ENCODE assay signal across 8 mouse cellular contexts in the genomic region with DNA sequence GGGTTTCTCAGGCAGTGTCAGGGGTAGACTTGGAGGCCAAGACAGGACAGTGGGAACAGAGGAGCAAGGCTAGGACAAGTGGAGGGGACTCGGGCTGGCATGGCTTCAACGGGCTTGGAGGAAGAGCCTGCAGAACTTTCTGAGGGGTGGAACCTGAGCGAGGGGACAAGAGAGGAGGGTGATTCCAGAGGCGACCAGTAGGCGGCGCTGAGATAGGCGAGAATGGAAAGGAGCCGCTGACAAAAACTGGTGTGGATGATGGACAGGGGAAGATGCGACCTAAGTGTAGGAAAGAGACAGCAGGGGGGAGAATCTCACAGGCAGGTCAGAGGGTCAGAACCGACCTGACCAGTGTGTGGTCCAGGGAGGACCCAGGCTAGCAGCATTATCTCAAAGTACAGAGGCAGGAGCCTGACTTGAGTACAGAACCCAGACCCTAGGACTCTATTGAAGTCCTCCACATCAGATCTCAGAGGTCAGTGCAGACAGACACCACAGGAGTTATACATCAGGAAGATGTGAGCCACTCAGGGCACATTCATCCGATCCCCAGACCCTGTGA. TPM values are rescaled to one million over a fixed set of nuclear protein-coding genes. Genes with fewer than 3 reads are reported as not detected.
DNase-seq lines count a peak whose midpoint lies in the region; ATAC-seq and TF ChIP-seq lines count a peak whose summit lies in the region.

No protein-coding gene starts in this region.

- no peaks in the 10 kb centered on the region for H3K4me1 ChIP-seq in hindbrain, postnatal 0 days (ENCODE audit: insufficient read depth, low read length)

- no peaks in the 10 kb centered on the region for H3K9me3 ChIP-seq in hindbrain, postnatal 0 days (ENCODE audit: low read length)

- H3K4me2 ChIP-seq in hindbrain, postnatal 0 days (ENCODE audit: low read depth, low read length), result no peak overlapping the region

- TF ChIP-seq CTCF in hindbrain, postnatal 0 days (IDR thresholded peaks at IDR 0.05; ENCODE audit: low read depth), result peak; percentile 91

- DNase-seq in heart, adult 11 months, result peak; percentile 92
- DNase-seq in heart, postnatal 25 days (ENCODE audit: low spot score), result no peak
- DNase-seq in adipocyte (ENCODE audit: low spot score), result peak; percentile 63
- DNase-seq in embryo, embryonic 10 days (ENCODE audit: low spot score), result peak; percentile 74
- peak; percentile 73 for DNase-seq in hindbrain, postnatal 0 days (ENCODE audit: low spot score)
- peak; percentile 51 to 65 for DNase-seq in left cerebral cortex, postnatal 36 days (ENCODE audit: low spot score in 2 of 2)
- peak; percentile 22 to 60 for DNase-seq in monocyte, adult 2 months (ENCODE audit: low read depth in 1 of 2, low spot score in 2 of 2)
- DNase-seq in testis, postnatal 14 days (ENCODE audit: low spot score), result peak; percentile 32

- ATAC-seq in hindbrain, postnatal 0 days, result no peak

- no peaks in the 10 kb centered on the region for H3K36me3 ChIP-seq in hindbrain, postnatal 0 days (ENCODE audit: insufficient read depth, low read length)

- H3K9ac ChIP-seq in hindbrain, postnatal 0 days (replicated peaks; ENCODE audit: low read length), result no peak overlapping the region

- WGBS in hindbrain, postnatal 0 days, result 10% methylated on average over 11 of the region's 11 CpGs

- no peak overlapping the region for H3K4me3 ChIP-seq in hindbrain, postnatal 0 days (ENCODE audit: low read length)

- H3K27ac ChIP-seq in hindbrain, postnatal 0 days, result no peak overlapping the region

- H3K27me3 ChIP-seq in hindbrain, postnatal 0 days (ENCODE audit: insufficient read depth, low read length), result peaks cover 3% of the 10 kb centered on the region; the same call in 1 of the 2 replicates

- intact Hi-C loops in heart, postnatal 25 days (cut with DNase I), result no loop called here
- intact Hi-C loops in left cerebral cortex, postnatal 36 days (cut with DNase I), result loop anchor here (1.0 kb wide), 1 partner anchor 171 kb away; no protein-coding TSS in a partner anchor

RNA-seq across cellular contexts. Expression of gene Kcng1, which starts 7.1 kb away (rescaled TPM):
- total RNA-seq in heart, postnatal 25 days (2021), result not detected
- total RNA-seq in hindbrain, postnatal 0 days (2014; rRNA removed), result 0.32 and 0.89 TPM in 2 replicates
- 1.1 TPM in 2 replicates for polyA plus RNA-seq in hindbrain, postnatal 0 days (2015; fragmentation: Nextera tagmentation; extraction: Ambion mirVana)
- 10 to 100 TPM; 25.4 to 38.6 TPM for total RNA-seq in left cerebral cortex, postnatal 36 days (2021)

RNA-seq across cellular contexts. Expression of gene Mocs3, which starts 44.0 kb away (rescaled TPM):
- total RNA-seq in heart, postnatal 25 days (2021), result 1 to 10 TPM; 6.2 to 7.1 TPM
- 24.9 and 27.0 TPM in 2 replicates for total RNA-seq in hindbrain, postnatal 0 days (2014; rRNA removed)
- 7.8 and 8.2 TPM in 2 replicates for polyA plus RNA-seq in hindbrain, postnatal 0 days (2015; fragmentation: Nextera tagmentation; extraction: Ambion mirVana)
- total RNA-seq in left cerebral cortex, postnatal 36 days (2021), result 10 to 100 TPM; 17.5 to 21.3 TPM

RNA-seq across cellular contexts. Expression of gene Dpm1, which starts 44.1 kb away (rescaled TPM):
- total RNA-seq in heart, postnatal 25 days (2021), result 10 to 100 TPM; 61.8 to 70.6 TPM
- 82.9 and 200 TPM in 2 replicates for total RNA-seq in hindbrain, postnatal 0 days (2014; rRNA removed)
- polyA plus RNA-seq in hindbrain, postnatal 0 days (2015; fragmentation: Nextera tagmentation; extraction: Ambion mirVana), result 99.2 and 104 TPM in 2 replicates
- total RNA-seq in left cerebral cortex, postnatal 36 days (2021), result 10 to 100 TPM; 54.0 to 74.1 TPM

RNA-seq across cellular contexts. Expression of gene Gm20716, which starts 44.3 kb away (rescaled TPM):
- total RNA-seq in heart, postnatal 25 days (2021), result 10 to 100 TPM; 12.6 to 13.6 TPM
- 11.7 and 15.7 TPM in 2 replicates for total RNA-seq in hindbrain, postnatal 0 days (2014; rRNA removed)
- polyA plus RNA-seq in hindbrain, postnatal 0 days (2015; fragmentation: Nextera tagmentation; extraction: Ambion mirVana), result 14.3 and 14.4 TPM in 2 replicates
- total RNA-seq in left cerebral cortex, postnatal 36 days (2021), result 10 to 100 TPM; 25.8 to 37.3 TPM

Comparison
In these comparisons a context has a peak if more than half of its experiments do, and no peak if none do; other contexts are left out.
1. RNA of gene Kcng1, which starts 7.1 kb away (total RNA-seq): 25.4 to 38.6 TPM in left cerebral cortex, postnatal 36 days; 0.32 to 0.89 TPM in hindbrain, postnatal 0 days and not detected in heart, postnatal 25 days; every median in the first group is over 10 times any median in the second.